Mouse (Mus musculus): ENCODE measurements around the gene Zfp715. TPM values are rescaled to one million over a fixed set of nuclear protein-coding genes. Genes with fewer than 3 reads are reported as not detected.

The Zfp715 gene
- 2.9 and 4.1 TPM in 2 replicates for polyA plus RNA-seq (2012; rRNA removed)

DNA sequence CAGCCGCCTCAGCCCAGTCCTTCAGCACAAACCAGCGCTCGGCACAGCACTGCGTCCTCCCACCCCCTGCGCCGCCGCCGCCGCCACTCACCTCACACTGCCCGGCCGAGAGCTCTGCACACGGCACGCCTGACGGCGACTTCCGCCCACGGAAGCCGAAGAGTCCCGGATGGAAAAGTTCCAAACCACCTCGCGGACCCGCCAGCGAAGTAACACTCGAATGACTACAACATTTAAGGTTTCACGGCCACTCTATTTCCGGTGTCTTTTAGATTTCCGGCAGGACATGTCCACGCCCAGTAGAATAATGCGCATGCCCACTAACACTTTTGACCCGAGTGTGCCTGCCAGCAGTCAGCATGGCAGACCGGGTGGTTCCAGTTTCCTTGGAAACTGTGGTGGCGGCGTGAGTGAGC is at the start of gene Zfp715:
TSS of gene Zfp715 (minus strand) at position 282 of the 416 bp plus-strand sequence.
- Histone ChIP-seq H3K27ac (ENCODE audit: insufficient read depth, low read length) (peak within 1 kb of the TSS; percentile 82), H3K36me3 (ENCODE audit: control insufficient read depth, insufficient read depth, low read length) (peaks cover 6% of the 10 kb centered on the region), H3K4me3 (ENCODE audit: extremely low read depth, insufficient read depth, insufficient read length) (peak within 1 kb of the TSS; percentile 87), H3K27me3 (ENCODE audit: control insufficient read depth, insufficient read depth, low read length) (no peaks in the 10 kb centered on the region), H3K4me1 (ENCODE audit: control insufficient read depth, insufficient read depth, insufficient read length) (no peaks in the 10 kb centered on the region; the same call in 1 of the 2 replicates)
- WGBS, result 1% methylated on average over 33 of the region's 33 CpGs
- TF ChIP-seq POLR2A (IDR thresholded peaks at IDR 0.05; ENCODE audit: low read depth, low read length) (no peak; the same call in none of the 2 replicates), CTCF (IDR thresholded peaks at IDR 0.05; ENCODE audit: extremely low read depth, insufficient read depth, insufficient read length, insufficient replicate concordance) (no peak)
- DNase-seq (ENCODE audit: low read depth in 1 of 2, low spot score in 2 of 2), result peak; percentile 82 to 92

DNA sequence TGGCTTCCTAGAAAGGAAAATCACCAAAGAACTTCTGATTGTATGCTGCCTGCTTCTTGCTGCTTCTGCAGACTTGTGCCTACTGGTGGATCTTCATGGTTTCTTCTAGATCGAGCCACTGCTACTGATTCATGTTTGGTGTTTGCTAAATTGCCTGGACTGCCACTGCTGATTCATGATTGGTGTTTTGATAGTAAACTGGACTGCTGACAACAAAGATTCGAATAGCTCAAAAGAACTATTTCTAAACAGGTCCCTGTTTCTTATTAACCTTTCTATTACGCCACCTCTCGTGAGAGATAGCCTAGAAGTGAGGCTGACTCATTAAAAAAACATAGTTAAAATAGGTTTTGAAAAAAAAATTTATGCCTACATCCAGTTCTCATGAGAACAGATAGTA is 48.9 kb upstream of the Zfp715 start:
- no peaks in the 10 kb centered on the region for H3K36me3 ChIP-seq (ENCODE audit: control insufficient read depth, insufficient read depth, low read length)
- H3K4me3 ChIP-seq (ENCODE audit: extremely low read depth, insufficient read depth, insufficient read length), result no peak overlapping the region
- no peaks in the 10 kb centered on the region for H3K27me3 ChIP-seq (ENCODE audit: control insufficient read depth, insufficient read depth, low read length)
- no peak for DNase-seq (ENCODE audit: low read depth in 1 of 2, low spot score in 2 of 2)
- no peak for TF ChIP-seq POLR2A (IDR thresholded peaks at IDR 0.05; ENCODE audit: low read depth, low read length)
- no peak for TF ChIP-seq CTCF (IDR thresholded peaks at IDR 0.05; ENCODE audit: extremely low read depth, insufficient read depth, insufficient read length, insufficient replicate concordance)
- 84% methylated on average over 4 of the region's 4 CpGs for WGBS
- H3K27ac ChIP-seq (ENCODE audit: insufficient read depth, low read length), result no peak overlapping the region
- H3K4me1 ChIP-seq (ENCODE audit: control insufficient read depth, insufficient read depth, insufficient read length), result no peaks in the 10 kb centered on the region

DNA sequence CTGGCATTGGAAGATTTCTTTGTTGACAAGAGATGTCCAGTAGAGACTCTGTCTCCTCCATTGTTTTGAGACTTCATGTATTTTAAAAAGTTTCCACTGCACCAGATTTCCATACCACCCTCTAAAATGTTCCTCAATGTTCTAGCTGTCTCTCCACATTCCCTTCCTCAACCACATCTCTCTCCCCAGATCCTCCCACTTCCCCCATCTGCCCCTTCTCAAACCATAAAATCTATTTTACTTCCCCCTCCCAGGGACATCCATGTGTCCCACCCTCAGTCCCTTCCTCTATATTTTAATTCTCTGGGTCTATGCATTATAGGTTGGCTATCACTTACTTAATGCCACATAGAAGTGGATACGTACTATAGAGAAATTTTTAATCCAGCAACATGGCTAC is 48.3 kb upstream of the Zfp715 start:
- no peak overlapping the region for H3K27ac ChIP-seq (ENCODE audit: insufficient read depth, low read length)
- H3K4me3 ChIP-seq (ENCODE audit: extremely low read depth, insufficient read depth, insufficient read length), result no peak overlapping the region
- DNase-seq (ENCODE audit: low read depth in 1 of 2, low spot score in 2 of 2), result no peak
- TF ChIP-seq POLR2A (IDR thresholded peaks at IDR 0.05; ENCODE audit: low read depth, low read length) (no peak), CTCF (IDR thresholded peaks at IDR 0.05; ENCODE audit: extremely low read depth, insufficient read depth, insufficient read length, insufficient replicate concordance) (no peak)
- 93% methylated on average over 1 of the region's 1 CpGs for WGBS
- no peaks in the 10 kb centered on the region for H3K4me1 ChIP-seq (ENCODE audit: control insufficient read depth, insufficient read depth, insufficient read length)
- no peaks in the 10 kb centered on the region for H3K36me3 ChIP-seq (ENCODE audit: control insufficient read depth, insufficient read depth, low read length)
- H3K27me3 ChIP-seq (ENCODE audit: control insufficient read depth, insufficient read depth, low read length), result no peaks in the 10 kb centered on the region

DNA sequence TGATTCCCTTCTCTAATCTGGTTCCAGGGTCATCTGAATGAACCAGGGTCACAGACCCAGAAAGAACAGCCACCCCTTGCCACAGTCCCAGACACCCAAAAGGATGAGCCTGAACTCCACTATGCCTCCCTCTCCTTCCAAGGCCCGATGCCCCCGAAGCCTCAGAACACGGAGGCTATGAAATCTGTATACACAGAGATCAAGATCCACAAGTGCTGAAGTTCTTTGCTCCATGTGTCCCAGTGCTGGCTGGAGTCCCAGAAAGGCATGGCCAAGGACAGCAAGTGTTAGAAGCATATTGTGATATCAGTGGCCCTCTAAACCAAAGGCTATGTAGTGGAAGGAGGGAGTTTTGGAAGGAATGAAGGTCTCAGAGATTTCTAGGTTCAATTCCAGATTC is 45.5 kb upstream of the Zfp715 start:
- H3K4me1 ChIP-seq (ENCODE audit: control insufficient read depth, insufficient read depth, insufficient read length), result no peaks in the 10 kb centered on the region
- 96% methylated on average over 3 of the region's 3 CpGs for WGBS
- DNase-seq (ENCODE audit: low read depth in 1 of 2, low spot score in 2 of 2), result no peak

DNA sequence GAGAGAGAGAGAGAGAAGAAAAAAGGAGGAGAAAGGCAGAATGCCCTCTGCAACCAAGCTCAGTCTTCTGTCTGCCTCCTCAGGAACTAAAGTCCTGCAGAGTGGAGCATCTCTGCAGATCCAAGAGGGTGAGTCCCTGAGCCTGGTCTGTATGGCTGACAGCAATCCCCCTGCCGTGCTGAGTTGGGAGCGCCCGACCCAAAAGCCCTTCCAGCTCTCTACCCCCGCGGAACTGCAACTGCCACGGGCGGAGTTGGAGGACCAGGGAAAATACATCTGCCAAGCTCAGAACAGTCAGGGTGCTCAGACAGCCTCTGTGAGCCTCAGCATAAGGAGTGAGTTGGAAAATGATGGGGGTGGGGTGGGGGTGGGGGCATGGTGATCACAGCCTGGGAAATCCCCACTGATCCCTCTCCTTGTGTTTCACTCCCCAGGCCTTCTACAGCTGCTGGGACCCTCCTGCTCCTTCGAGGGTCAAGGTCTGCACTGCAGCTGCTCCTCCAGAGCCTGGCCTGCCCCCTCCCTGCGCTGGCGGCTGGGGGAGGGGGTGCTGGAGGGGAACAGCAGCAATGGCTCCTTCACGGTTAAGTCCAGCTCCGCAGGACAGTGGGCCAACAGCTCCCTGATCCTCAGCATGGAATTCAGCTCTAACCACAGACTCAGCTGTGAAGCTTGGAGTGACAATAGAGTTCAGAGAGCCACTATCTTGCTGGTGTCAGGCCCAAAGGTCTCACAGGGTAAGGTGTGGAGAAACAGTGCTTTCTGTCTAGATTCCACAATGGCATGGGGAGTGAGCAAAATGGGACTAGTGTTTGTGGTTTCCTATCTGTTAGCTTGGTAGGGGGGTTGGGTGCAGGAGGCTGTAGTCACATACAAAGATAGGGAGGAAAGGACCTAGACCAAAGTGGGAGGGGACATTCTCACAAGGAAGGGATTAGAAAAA is 42.1 kb upstream of the Zfp715 start:
- peaks cover 3% of the 10 kb centered on the region; the same call in 1 of the 2 replicates for H3K4me1 ChIP-seq (ENCODE audit: control insufficient read depth, insufficient read depth, insufficient read length)
- no peak overlapping the region for H3K27ac ChIP-seq (ENCODE audit: insufficient read depth, low read length)
- H3K36me3 ChIP-seq (ENCODE audit: control insufficient read depth, insufficient read depth, low read length), result no peaks in the 10 kb centered on the region
- WGBS, result 63% methylated on average over 12 of the region's 12 CpGs
- DNase-seq (ENCODE audit: low read depth in 1 of 2, low spot score in 2 of 2), result no peak
- no peak overlapping the region for H3K4me3 ChIP-seq (ENCODE audit: extremely low read depth, insufficient read depth, insufficient read length)
- TF ChIP-seq CTCF (IDR thresholded peaks at IDR 0.05; ENCODE audit: extremely low read depth, insufficient read depth, insufficient read length, insufficient replicate concordance), result no peak
- H3K27me3 ChIP-seq (ENCODE audit: control insufficient read depth, insufficient read depth, low read length), result no peaks in the 10 kb centered on the region

More for the DNA sequence above, 45.5 kb upstream of the Zfp715 start:
- Histone ChIP-seq H3K4me3 (ENCODE audit: extremely low read depth, insufficient read depth, insufficient read length) (no peak overlapping the region), H3K27me3 (ENCODE audit: control insufficient read depth, insufficient read depth, low read length) (no peaks in the 10 kb centered on the region), H3K27ac (ENCODE audit: insufficient read depth, low read length) (no peak overlapping the region), H3K36me3 (ENCODE audit: control insufficient read depth, insufficient read depth, low read length) (no peaks in the 10 kb centered on the region)
- TF ChIP-seq CTCF (IDR thresholded peaks at IDR 0.05; ENCODE audit: extremely low read depth, insufficient read depth, insufficient read length, insufficient replicate concordance) (no peak), POLR2A (IDR thresholded peaks at IDR 0.05; ENCODE audit: low read depth, low read length) (no peak)

DNA sequence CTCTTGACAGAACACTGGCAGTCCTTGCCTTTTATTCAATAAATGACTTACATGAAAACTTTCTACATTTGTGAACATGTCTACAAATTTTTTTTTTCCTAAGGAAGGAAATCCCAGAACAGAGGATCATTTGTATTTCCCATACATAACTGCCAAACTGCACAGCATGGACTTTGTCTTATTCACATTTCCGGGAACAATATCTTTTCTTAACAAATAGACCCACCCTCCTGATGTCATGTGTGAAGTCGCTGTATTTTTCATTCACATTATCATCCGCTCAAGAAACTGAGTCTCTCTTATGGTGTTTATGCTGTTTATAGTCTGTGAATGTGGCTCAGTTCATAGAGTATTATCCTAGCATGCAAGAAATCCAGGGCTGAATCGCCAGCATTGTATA is 40.7 kb upstream of the Zfp715 start:
- Histone ChIP-seq H3K27ac (ENCODE audit: insufficient read depth, low read length) (no peak overlapping the region), H3K27me3 (ENCODE audit: control insufficient read depth, insufficient read depth, low read length) (no peaks in the 10 kb centered on the region), H3K36me3 (ENCODE audit: control insufficient read depth, insufficient read depth, low read length) (no peaks in the 10 kb centered on the region), H3K4me3 (ENCODE audit: extremely low read depth, insufficient read depth, insufficient read length) (no peak overlapping the region), H3K4me1 (ENCODE audit: control insufficient read depth, insufficient read depth, insufficient read length) (peaks cover 3% of the 10 kb centered on the region; the same call in 1 of the 2 replicates)
- DNase-seq (ENCODE audit: low read depth in 1 of 2, low spot score in 2 of 2), result no peak
- 71% methylated on average over 4 of the region's 4 CpGs for WGBS
- TF ChIP-seq POLR2A (IDR thresholded peaks at IDR 0.05; ENCODE audit: low read depth, low read length) (no peak), CTCF (IDR thresholded peaks at IDR 0.05; ENCODE audit: extremely low read depth, insufficient read depth, insufficient read length, insufficient replicate concordance) (no peak)

DNA sequence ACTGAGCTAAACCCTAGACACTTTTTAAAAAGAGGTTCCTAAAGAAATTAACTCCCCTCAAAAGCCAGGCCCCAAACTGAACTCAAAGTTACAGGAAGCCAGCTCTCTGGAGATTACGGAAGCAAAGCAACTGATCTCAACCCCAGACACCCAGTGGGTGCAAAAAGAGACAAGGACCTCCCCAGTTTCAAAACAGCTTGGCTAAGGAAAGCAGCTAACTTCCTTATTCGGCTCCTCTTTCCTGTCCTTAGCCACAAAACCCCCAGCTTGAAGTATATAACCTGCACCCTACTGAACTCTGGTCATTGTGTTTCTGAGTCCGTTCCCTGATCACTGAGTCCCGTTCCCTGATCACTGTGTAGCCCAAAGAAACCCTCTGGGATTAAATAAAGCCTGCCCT is 40.0 kb upstream of the Zfp715 start:
- Histone ChIP-seq H3K27ac (ENCODE audit: insufficient read depth, low read length) (no peak overlapping the region), H3K27me3 (ENCODE audit: control insufficient read depth, insufficient read depth, low read length) (no peaks in the 10 kb centered on the region), H3K36me3 (ENCODE audit: control insufficient read depth, insufficient read depth, low read length) (no peaks in the 10 kb centered on the region), H3K4me1 (ENCODE audit: control insufficient read depth, insufficient read depth, insufficient read length) (peaks cover 3% of the 10 kb centered on the region; the same call in 1 of the 2 replicates), H3K4me3 (ENCODE audit: extremely low read depth, insufficient read depth, insufficient read length) (no peak overlapping the region)
- TF ChIP-seq CTCF (IDR thresholded peaks at IDR 0.05; ENCODE audit: extremely low read depth, insufficient read depth, insufficient read length, insufficient replicate concordance) (no peak), POLR2A (IDR thresholded peaks at IDR 0.05; ENCODE audit: low read depth, low read length) (no peak)
- WGBS, result 10% methylated on average over 4 of the region's 4 CpGs
- no peak for DNase-seq (ENCODE audit: low read depth in 1 of 2, low spot score in 2 of 2)

Data from spleen, adult 2 months (tissue).